Mouse (Mus musculus) intestine, embryonic 16.5 days (tissue): ENCODE results near the gene Cacng1. TPM values are rescaled to one million over a fixed set of nuclear protein-coding genes. Genes with fewer than 3 reads are reported as not detected.

Experiments used
- ATAC-seq: fragments of 200-750 bp; cut with Nextera tagmentation; 2 replicates; pipeline ENCODE4 v1.8.0; 2017; ENCODE audit warnings: moderate TSS enrichment, moderate library complexity
- H3K27ac ChIP-seq: fragments of 300-500 bp; sonication (generic); 2 replicates; pipeline ENCODE4 v1.5.1; 2014; ENCODE audit warnings: mild to moderate bottlenecking, low read length
- H3K27me3 ChIP-seq: fragments of 300-500 bp; sonication (generic); replicated peaks from 2 replicates; pipeline ENCODE4 v1.6.1; 2014; ENCODE audit warnings: low read length, control low read depth, mixed read lengths; ENCODE audit not compliant: control insufficient read depth, insufficient read depth
- H3K36me3 ChIP-seq: fragments of 300-500 bp; sonication (generic); 2 replicates; pipeline ENCODE4 v1.6.1; 2014; ENCODE audit warnings: low read length, control low read depth; ENCODE audit not compliant: control insufficient read depth, insufficient read depth
- H3K4me1 ChIP-seq: fragments of 300-500 bp; sonication (generic); 2 replicates; pipeline ENCODE4 v1.6.1; 2014; ENCODE audit warnings: low read length, control low read depth, mixed read lengths; ENCODE audit not compliant: control insufficient read depth, insufficient read depth
- H3K4me2 ChIP-seq: fragments of 300-500 bp; sonication (generic); 2 replicates; pipeline ENCODE4 v1.6.1; 2014; ENCODE audit warnings: low read depth, low read length, control low read depth
- H3K4me3 ChIP-seq: fragments of 300-500 bp; sonication (generic); 2 replicates; pipeline ENCODE4 v1.5.1; 2014; ENCODE audit warnings: mild to moderate bottlenecking, low read length
- H3K9ac ChIP-seq: fragments of 300-500 bp; sonication (generic); 2 replicates; pipeline ENCODE4 v1.6.1; 2014; ENCODE audit warnings: low read depth, low read length
- H3K9me3 ChIP-seq: fragments of 300-500 bp; sonication (generic); 2 replicates; pipeline ENCODE4 v1.6.1; 2016; ENCODE audit warnings: low read length, control low read depth; ENCODE audit not compliant: control insufficient read depth
- WGBS: fragments of 180-500 bp; shearing (Covaris S2); extraction: QIAGEN DNeasy Blood & Tissue Kit; methylation state at CpG from one replicate; pipeline ENCODE4 v1.1.7; 2014; 5-methylcytosine and 5-hydroxymethylcytosine counted together
- polyA plus RNA-seq: library from polyadenylated mRNA; unstranded; fragments of >200 nt; fragmentation: Nextera tagmentation; extraction: Ambion mirVana; gene quantifications from 2 replicates; pipeline ENCODE4 v1.2.1, GENCODE M21; 2015

Cacng1 gene
- polyA plus RNA-seq, 1 experiment from 2014 or later, result not detected

GRCm38 (mm10) chr11:107668977-107669376 is 47.3 kb downstream of the Cacng1 start:
- H3K9me3 ChIP-seq, result no peaks in the 10 kb centered on the region
- 69% methylated on average over 4 of the region's 4 CpGs for WGBS
- no peak overlapping the region for H3K27ac ChIP-seq
- H3K27me3 ChIP-seq, result no peaks in the 10 kb centered on the region
- no peak for ATAC-seq
- H3K4me1 ChIP-seq, result no peaks in the 10 kb centered on the region
- H3K4me2 ChIP-seq, result no peak overlapping the region
- H3K4me3 ChIP-seq, result no peak overlapping the region
- H3K36me3 ChIP-seq, result peaks cover 18% of the 10 kb centered on the region
- no peak overlapping the region for H3K9ac ChIP-seq

DNA sequence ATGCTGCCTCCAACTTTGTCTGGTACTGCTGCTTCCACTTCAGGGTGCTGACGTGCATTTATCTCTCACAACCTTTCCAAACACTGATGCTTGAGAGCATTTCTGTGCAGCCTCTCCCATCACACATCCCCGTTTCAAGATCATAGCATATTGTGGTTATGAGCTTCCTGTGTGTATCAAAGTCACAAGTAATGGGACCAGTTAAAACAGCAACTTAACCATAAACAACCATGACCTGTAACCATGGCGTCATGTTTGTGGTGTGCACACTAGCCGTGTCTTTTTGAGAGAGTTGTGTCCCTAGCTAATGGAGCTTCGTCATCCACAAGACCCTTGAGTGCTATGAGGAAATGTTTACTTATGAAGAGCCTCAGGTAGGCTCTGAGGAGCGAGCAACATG is 48.1 kb downstream of the Cacng1 start:
- H3K4me2 ChIP-seq, result no peak overlapping the region

GRCm38 (mm10) chr11:107667542-107667941 is 48.8 kb downstream of the Cacng1 start:
- H3K9me3 ChIP-seq, result no peaks in the 10 kb centered on the region
- peaks cover 16% of the 10 kb centered on the region for H3K36me3 ChIP-seq
- ATAC-seq, result no peak
- no peak overlapping the region for H3K27ac ChIP-seq
- no peaks in the 10 kb centered on the region for H3K4me1 ChIP-seq
- no peak overlapping the region for H3K9ac ChIP-seq
- H3K4me3 ChIP-seq, result no peak overlapping the region
- WGBS, result 61% methylated on average over 2 of the region's 2 CpGs
- H3K27me3 ChIP-seq, result no peaks in the 10 kb centered on the region
- H3K4me2 ChIP-seq, result no peak overlapping the region

More for the DNA sequence above, 48.1 kb downstream of the Cacng1 start:
- H3K36me3 ChIP-seq, result peaks cover 16% of the 10 kb centered on the region
- H3K4me3 ChIP-seq, result no peak overlapping the region
- H3K9ac ChIP-seq, result no peak overlapping the region
- H3K9me3 ChIP-seq, result no peaks in the 10 kb centered on the region
- WGBS, result 85% methylated on average over 6 of the region's 6 CpGs
- H3K4me1 ChIP-seq, result no peaks in the 10 kb centered on the region
- H3K27ac ChIP-seq, result no peak overlapping the region
- no peaks in the 10 kb centered on the region for H3K27me3 ChIP-seq
- ATAC-seq, result no peak

- Histone ChIP-seq H3K27ac (no peak overlapping the region), H3K4me2 (no peak overlapping the region), H3K9ac (no peak overlapping the region), H3K4me1 (no peaks in the 10 kb centered on the region), H3K27me3 (no peaks in the 10 kb centered on the region), H3K4me3 (no peak overlapping the region), H3K9me3 (no peaks in the 10 kb centered on the region), H3K36me3 (peaks cover 16% of the 10 kb centered on the region)
- WGBS, result 85% methylated on average over 5 of the region's 5 CpGs
- no peak for ATAC-seq
Measured at GRCm38 (mm10) chr11:107662666-107663065, 53.7 kb downstream of the Cacng1 start.

DNA sequence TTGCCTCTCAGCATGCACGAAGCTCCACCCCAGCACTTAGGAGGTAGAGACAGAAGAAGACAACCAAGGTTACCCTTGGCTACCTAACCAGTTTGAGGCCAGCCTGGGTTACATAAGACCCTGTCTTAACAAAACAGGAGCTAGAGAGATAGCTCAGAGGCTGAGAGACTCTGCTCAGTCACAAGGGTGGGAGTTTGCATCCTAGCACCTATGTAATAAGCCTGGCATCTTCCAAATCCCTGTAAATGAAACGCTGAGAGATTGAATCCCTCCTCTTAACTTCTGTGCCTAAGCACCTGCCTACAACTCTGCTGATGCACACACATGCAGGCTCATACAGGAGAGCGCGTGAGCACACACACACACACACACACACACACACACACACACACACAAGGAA is 55.9 kb downstream of the Cacng1 start:
- H3K36me3 ChIP-seq, result 0 out of 2 replicates have a peak, but pooled peaks cover 11% of the 10 kb centered on the region
- 96% methylated on average over 4 of the region's 4 CpGs for WGBS

DNA sequence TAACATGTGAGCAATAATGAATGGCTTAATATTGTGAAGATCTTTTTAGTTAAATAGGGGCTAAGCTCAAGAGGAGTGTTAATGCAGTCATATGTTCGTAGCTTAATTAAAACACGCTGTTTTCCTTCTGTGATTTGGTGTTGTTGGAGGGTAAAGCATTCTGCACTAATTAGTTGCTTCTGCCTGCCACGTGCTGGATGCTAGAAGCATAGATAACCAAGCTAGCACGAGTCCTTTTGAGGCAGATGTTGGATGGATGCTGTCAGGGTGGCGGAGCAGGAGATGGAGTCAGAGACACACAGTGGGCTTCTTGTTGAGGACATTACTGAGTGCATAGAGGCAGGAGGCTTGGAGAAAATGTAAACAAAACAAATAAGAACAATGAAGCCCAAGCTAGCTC is 59.2 kb downstream of the Cacng1 start:
- 85% methylated on average over 5 of the region's 5 CpGs for WGBS
- Histone ChIP-seq H3K27ac (no peak overlapping the region), H3K4me1 (no peaks in the 10 kb centered on the region; the same call in 1 of the 2 replicates), H3K4me2 (no peak overlapping the region), H3K36me3 (0 out of 2 replicates have a peak, but pooled peaks cover 8% of the 10 kb centered on the region), H3K9me3 (no peaks in the 10 kb centered on the region), H3K4me3 (no peak overlapping the region), H3K27me3 (no peaks in the 10 kb centered on the region), H3K9ac (no peak overlapping the region)
- ATAC-seq, result no peak

More for the DNA sequence above, 55.9 kb downstream of the Cacng1 start:
- Histone ChIP-seq H3K27ac (no peak overlapping the region), H3K9me3 (no peaks in the 10 kb centered on the region), H3K4me3 (no peak overlapping the region), H3K4me1 (no peaks in the 10 kb centered on the region; the same call in 1 of the 2 replicates), H3K4me2 (no peak overlapping the region), H3K27me3 (no peaks in the 10 kb centered on the region), H3K9ac (no peak overlapping the region)
- no peak for ATAC-seq

DNA sequence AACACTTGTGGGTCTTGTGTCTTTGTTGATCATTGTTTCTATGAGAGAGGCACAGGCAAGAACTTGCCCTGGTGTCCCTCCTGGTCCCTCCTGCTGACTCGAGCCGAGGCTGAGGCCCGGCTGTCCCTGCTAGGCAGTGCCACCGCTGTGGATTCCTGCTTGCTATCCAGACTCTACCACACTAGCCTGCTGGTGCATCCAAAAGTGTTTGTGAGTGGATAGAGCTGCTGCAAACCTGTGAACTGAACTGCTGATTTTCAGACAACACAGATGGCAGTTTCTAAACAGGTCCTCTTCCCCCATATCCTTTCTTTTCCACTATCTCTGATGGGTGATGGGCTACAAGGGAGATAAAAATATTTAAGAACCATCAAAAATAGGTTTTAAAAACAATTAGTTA is 60.8 kb downstream of the Cacng1 start:
- H3K27me3 ChIP-seq, result no peaks in the 10 kb centered on the region
- ATAC-seq, result no peak
- no peak overlapping the region for H3K9ac ChIP-seq
- no peaks in the 10 kb centered on the region for H3K9me3 ChIP-seq
- no peak overlapping the region for H3K27ac ChIP-seq
- H3K4me1 ChIP-seq, result peaks cover 5% of the 10 kb centered on the region; the same call in 1 of the 2 replicates
- WGBS, result 87% methylated on average over 4 of the region's 4 CpGs
- 0 out of 2 replicates have a peak, but pooled peaks cover 6% of the 10 kb centered on the region for H3K36me3 ChIP-seq
- H3K4me2 ChIP-seq, result no peak overlapping the region
- H3K4me3 ChIP-seq, result no peak overlapping the region

Other genes with a start within 250 kb of the Cacng1 start
- 9.1 and 10.6 TPM in 2 replicates for gene Pitpnc1, start 245.8 kb downstream of the Cacng1 start, polyA plus RNA-seq
- gene Psmd12, start 237.0 kb downstream of the Cacng1 start, polyA plus RNA-seq, result 144 and 154 TPM in 2 replicates
- 12.8 and 13.5 TPM in 2 replicates for gene Helz, start 168.6 kb downstream of the Cacng1 start, polyA plus RNA-seq
- gene Cacng4, start 78.0 kb upstream of the Cacng1 start, polyA plus RNA-seq, result 2.6 and 2.8 TPM in 2 replicates
- gene Cacng5, start 198.5 kb upstream of the Cacng1 start, polyA plus RNA-seq, result 0.28 and 0.34 TPM in 2 replicates